Mouse (Mus musculus) liver, adult 2 months (tissue): ENCODE measurements at regions not wholly inside any gene's neighbourhood (a gene's known extent, or its start where the extent isn't known, plus 50 kb on each side); places are given as distances from the start of the nearest gene placed in this dataset.

ENCODE experiments used
- CTCF ChIP-seq: fragments of 200-500 bp; IDR thresholded peaks from 2 replicates; pipeline ENCODE4 v1.5.1; 2011; ENCODE audit warnings: low read depth, low read length, control low read depth
- POLR2A ChIP-seq: fragments of 200-500 bp; IDR thresholded peaks from 2 replicates; pipeline ENCODE4 v1.6.1; 2011; ENCODE audit warnings: low read length, control low read depth; ENCODE audit not compliant: insufficient read depth; ENCODE audit errors: extremely low read depth

DNA sequence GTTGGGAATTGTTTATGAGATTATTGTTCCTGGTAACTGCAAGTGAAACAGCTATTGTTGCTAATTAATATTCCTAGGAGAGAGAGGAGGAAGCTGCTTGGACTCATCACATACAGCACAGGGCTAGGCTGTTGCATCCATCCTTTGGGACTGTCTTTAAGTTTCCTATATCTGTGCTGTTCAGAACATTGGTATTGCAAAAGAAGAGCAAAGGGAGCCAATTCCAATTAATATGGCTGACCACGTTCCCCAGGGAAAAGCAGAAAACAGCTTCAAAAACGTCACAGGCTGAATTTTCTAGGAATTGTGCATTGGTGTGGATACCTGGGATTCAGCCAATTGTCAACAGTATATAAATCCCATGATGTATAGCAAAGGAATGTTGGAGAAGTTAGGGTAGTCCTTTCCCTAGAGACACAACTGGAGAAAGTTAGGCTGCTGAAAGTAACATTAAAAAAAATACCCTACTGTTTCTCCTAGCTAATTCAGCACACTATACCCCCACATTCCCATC lies 251.3 kb upstream of the Xrcc4 start:
- no peak for TF ChIP-seq POLR2A
- TF ChIP-seq CTCF: no peak
